Mouse (Mus musculus): Measurements from ENCODE around the gene Map3k13. TPM values are rescaled to one million over a fixed set of nuclear protein-coding genes. Genes with fewer than 3 reads are reported as not detected.

The Map3k13 gene
- polyA plus RNA-seq (2014; fragmentation: Illumina TruSeq; extraction: RNeasy Lipid Tissue Mini Kit (QIAGEN cat#74804); ENCODE audit: low read depth, low replicate concordance), result 16.8 TPM

DNA sequence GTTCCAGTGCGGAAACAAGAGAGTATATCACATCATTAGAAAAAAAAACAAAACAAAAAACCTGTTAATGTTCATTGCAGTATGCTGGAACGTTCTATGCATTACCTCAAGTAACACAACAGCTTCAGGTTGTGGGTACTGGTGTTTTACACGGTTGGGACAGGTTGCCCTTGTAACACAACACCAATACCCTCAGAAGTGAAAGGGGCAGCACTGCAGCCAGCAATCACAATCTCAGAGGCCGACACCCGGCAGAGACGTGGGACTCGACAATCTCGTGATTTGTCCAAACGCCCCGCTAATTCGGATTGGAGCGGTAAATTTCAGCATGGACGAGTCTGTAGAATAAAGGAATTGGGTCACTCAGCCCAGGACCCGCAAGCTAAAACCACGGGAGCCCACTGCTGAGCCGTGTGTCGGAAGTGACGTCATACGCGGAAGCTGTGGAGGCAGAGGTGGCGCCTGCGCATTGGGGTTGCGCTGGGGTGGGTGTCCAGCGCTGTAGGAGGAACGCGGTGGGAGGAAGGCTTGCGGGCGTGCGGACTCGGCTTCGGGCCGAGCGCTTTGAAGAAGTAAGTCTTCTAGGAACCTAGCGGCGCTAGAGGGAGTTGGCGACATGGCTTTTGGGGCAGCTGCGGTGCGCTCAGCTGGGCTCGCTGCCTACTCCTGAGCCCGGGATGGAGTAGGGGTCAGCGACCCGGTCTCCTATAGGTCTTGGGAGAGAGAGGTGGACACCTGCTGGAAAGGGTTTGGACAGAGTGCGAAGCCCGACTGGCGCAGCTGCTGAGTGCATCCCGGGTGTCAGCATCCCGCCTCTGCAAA, at the start of gene Map3k13:
Map3k13 (plus strand) TSS at position 472 of the 822 bp plus-strand sequence.

DNA sequence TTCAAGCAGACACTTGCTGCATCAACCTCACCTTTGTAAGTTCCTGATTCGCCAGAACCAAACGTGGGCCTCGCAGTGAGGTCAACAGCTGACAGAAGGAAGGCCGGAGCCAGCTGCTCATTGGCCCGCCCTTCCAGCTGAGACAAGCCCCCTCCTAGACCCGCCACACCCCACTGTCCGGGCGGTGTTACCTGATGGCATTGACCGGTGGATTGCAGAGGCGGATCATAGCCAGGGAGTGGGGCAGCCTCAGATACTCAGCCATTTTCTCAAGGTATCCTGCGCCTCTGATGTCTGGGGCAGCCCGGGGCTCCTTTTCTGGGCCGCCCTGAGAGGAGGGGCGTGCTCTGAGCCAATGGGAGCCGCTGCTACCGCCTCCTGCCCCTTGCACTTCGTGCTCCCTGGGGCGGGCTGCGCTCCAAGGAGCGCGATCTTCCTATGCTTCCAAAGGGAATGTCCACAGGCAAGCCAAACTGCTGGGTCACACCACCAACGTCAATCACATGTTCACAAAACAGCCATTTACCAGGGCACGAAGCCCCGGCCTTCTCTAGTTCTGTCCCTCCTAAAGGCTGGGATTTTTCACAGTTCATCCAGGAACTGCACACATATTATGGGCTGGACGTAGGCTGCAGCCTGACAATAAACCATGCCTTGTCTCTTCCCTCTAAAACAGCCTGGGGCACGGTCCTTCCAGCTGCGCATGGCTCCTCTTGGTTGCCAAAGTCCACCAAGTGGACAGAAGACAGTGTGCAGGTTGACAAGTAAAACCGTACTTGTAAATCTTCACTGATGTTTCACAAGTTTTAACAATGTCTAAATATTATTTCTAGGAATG, 6.4 kb upstream of the Map3k13 start, which contains the start of gene Ehhadh:
Ehhadh (minus strand) TSS at position 292 of the 838 bp plus-strand sequence.

DNA sequence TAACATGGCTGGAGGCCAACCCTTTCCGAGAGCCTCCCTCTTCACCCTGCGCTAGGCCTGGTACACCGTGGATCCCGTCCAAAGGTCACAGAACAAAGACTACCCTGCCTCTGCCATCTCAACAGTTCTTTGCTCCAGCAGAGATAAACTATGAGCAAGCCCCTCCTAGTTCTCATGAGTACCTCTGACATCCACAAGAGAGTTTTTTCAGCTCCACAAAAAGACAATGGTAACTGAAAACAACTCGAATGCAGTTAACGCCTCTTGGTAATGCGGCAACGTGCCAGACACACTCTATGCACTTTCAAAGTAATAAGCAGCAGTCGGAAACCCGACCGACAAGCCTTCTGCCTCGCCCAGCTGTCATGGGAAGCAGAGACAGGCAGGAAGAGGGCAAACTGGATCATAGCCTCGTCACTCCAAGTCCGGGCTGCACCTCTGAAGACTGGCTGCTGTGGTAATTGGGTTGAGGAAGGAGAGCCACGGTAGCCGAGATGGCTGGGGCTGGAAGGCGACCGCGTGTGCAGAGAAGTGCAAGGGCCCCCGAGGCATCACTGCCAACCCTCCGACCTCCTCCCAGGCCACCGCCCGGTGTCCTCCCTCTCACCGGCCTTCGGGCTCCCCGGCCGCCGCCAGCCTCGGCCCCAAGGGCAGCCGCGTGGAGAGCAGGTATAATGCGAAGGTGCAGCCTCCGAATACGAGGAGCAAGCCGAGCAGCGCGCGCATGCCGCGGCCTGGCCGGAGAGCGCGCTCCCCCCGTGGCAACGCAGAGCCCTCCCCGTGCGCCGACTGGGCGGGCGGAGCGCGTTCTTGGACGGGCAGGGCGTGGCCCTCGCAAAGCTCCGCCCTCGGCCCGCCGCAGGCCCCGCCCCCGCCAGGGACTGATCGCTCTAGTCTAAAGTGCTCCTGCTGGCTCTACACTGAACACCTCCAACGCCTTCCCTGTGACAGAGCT, 152.9 kb downstream of the Map3k13 start, which contains the start of gene Tmem41a:
Tmem41a (minus strand) TSS at position 792 of the 955 bp plus-strand sequence.

Other genes starting within 250 kb of the Map3k13 start
- 66.9 TPM for gene 2510009E07Rik, start 99.7 kb upstream of the Map3k13 start, polyA plus RNA-seq (2014; fragmentation: Illumina TruSeq; extraction: RNeasy Lipid Tissue Mini Kit (QIAGEN cat#74804); ENCODE audit: low read depth, low replicate concordance)
- gene Ehhadh, start 6.5 kb upstream of the Map3k13 start, polyA plus RNA-seq (2014; fragmentation: Illumina TruSeq; extraction: RNeasy Lipid Tissue Mini Kit (QIAGEN cat#74804); ENCODE audit: low read depth, low replicate concordance), result 39.1 TPM
- 8.7 TPM for gene Tmem41a, start 153.2 kb downstream of the Map3k13 start, polyA plus RNA-seq (2014; fragmentation: Illumina TruSeq; extraction: RNeasy Lipid Tissue Mini Kit (QIAGEN cat#74804); ENCODE audit: low read depth, low replicate concordance)
- gene Liph, start 201.3 kb downstream of the Map3k13 start, polyA plus RNA-seq (2014; fragmentation: Illumina TruSeq; extraction: RNeasy Lipid Tissue Mini Kit (QIAGEN cat#74804); ENCODE audit: low read depth, low replicate concordance), result 30.8 TPM
- 67.1 TPM for gene Senp2, start 215.1 kb downstream of the Map3k13 start, polyA plus RNA-seq (2014; fragmentation: Illumina TruSeq; extraction: RNeasy Lipid Tissue Mini Kit (QIAGEN cat#74804); ENCODE audit: low read depth, low replicate concordance)